Comparison of ENCODE assay signal across 9 mouse cellular contexts in the genomic region with DNA sequence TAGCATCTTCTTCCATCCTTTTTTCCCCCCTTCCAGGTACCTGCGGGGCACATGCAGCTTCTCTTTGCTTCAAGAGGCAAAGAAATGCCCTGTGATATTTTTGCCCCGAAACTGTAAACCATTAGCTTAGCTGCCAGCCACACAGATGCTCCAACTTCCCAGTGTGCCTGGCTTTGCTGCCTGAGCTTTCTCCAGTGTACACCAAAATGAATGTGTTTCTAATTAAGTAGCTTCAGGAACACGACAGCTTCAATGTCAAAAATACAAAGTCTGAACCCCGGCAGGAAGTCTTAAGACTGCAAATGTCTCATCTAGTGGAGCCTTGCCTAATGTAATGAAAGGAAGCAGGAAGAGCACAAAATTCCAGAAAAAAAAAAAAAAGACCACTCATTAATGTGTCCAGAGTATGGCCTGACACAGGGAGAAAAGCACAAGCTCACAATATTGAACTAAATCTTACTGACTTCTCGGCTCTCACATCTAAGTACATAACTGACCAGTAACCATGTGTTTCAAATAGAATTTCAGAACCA.
A peak's percentile ranks its signal among the peaks of the same experiment; 100 is the strongest.
DNase-seq lines count a peak whose midpoint lies in the region.
"Had no signal": no experiment of that assay in that cellular context is flagged by ENCODE, and none has a peak within 500 bp of the region (broad histone marks: within the 10 kb centered on the region; RNA-seq: fewer than 3 reads in every experiment).

No protein-coding gene starts in this region.

- DNase-seq in kidney, adult 9 months: peak; percentile 43
- no peak for DNase-seq in kidney, adult 18-20 months
- DNase-seq in adipocyte (ENCODE audit: low spot score): peak; percentile 6
- DNase-seq in embryo, embryonic 11 days: peak; percentile 62
- DNase-seq in kidney, postnatal 10 days: peak; percentile 18
- DNase-seq in retina, embryonic 14.5 days (ENCODE audit: low spot score): no peak
- DNase-seq in urinary bladder, postnatal 36 days (ENCODE audit: low spot score in 2 of 2): no peak
- DNase-seq: cerebellum, postnatal 14 days; liver, embryonic 13.5 days had no signal

Comparison
In these comparisons a context has a peak if more than half of its experiments do, and no peak if none do; other contexts are left out.
1. DNase-seq: peak in kidney, adult 9 months (single experiment), adipocyte (single experiment), embryo, embryonic 11 days (single experiment) and kidney, postnatal 10 days (single experiment); none in kidney, adult 18-20 months (single experiment), retina, embryonic 14.5 days (single experiment) and urinary bladder, postnatal 36 days (0 of 2).